In genomic region chr5:136171363-136172341, GRCm38 (mm10) we compare ENCODE assay signal across 8 mouse cellular contexts. TPM values are rescaled to one million over a fixed set of nuclear protein-coding genes. Genes with fewer than 3 reads are reported as not detected.
DNase-seq lines count a peak whose midpoint lies in the region; ATAC-seq and TF ChIP-seq lines count a peak whose summit lies in the region.

No protein-coding gene starts in this region.

- no peak for TF ChIP-seq RAD21 in MEL (IDR thresholded peaks at IDR 0.05; ENCODE audit: low read depth, low read length)

- peak; percentile 57 to 77; a peak in 3 of 4 replicates for TF ChIP-seq POLR2A in MEL (IDR thresholded peaks at IDR 0.05; ENCODE audit: control insufficient read depth in 1 of 2, insufficient read depth in 1 of 2, low read depth in 1 of 2, low read length in 2 of 2, poor library complexity in 1 of 2)

- no peaks in the 10 kb centered on the region for H3K27me3 ChIP-seq in MEL (ENCODE audit: control insufficient read depth in 1 of 2, insufficient read depth in 2 of 2, low read length in 2 of 2)
- no peaks in the 10 kb centered on the region for H3K27me3 ChIP-seq in forebrain, embryonic 11.5 days (ENCODE audit: control insufficient read depth, insufficient read depth, low read length)
- peaks cover 13% of the 10 kb centered on the region for H3K27me3 ChIP-seq in midbrain, embryonic 12.5 days

- TF ChIP-seq CTCF in MEL (IDR thresholded peaks at IDR 0.05 in 2 of 3, conservative IDR thresholded peaks at IDR 0.05 in 1 of 3; ENCODE audit: control insufficient read depth in 1 of 3, insufficient read depth in 1 of 3, low read depth in 2 of 3, low read length in 3 of 3, poor library complexity in 1 of 3, severe bottlenecking in 1 of 3), result no peak

- peak overlapping the region; percentile 94 for H3K27ac ChIP-seq in MEL (ENCODE audit: control insufficient read depth, low read depth, low read length)
- H3K27ac ChIP-seq in forebrain, embryonic 11.5 days (ENCODE audit: low read depth, low read length), result no peak overlapping the region
- H3K27ac ChIP-seq in midbrain, embryonic 12.5 days (replicated peaks), result no peak overlapping the region

- 47% methylated on average over 17 of the region's 17 CpGs for WGBS in forebrain, embryonic 11.5 days
- WGBS in large intestine, adult 2 months, result 11% methylated on average over 17 of the region's 17 CpGs
- WGBS in midbrain, embryonic 12.5 days, result 36% methylated on average over 17 of the region's 17 CpGs

- H3K9ac ChIP-seq in MEL (ENCODE audit: control insufficient read depth, low read depth, low read length, poor library complexity, severe bottlenecking), result peak overlapping the region; percentile 80
- peak overlapping the region; percentile 68 for H3K9ac ChIP-seq in forebrain, embryonic 11.5 days (ENCODE audit: low read length)
- H3K9ac ChIP-seq in midbrain, embryonic 12.5 days (replicated peaks), result peak overlapping the region; percentile 81

- DNase-seq in kidney, adult 18-20 months, result peak; percentile 29
- no peak for DNase-seq in kidney, adult 8-10 months
- DNase-seq in MEL (ENCODE audit: low read depth, low spot score), result peak; percentile 86
- DNase-seq in forebrain, embryonic 11.5 days (ENCODE audit: low spot score), result no peak
- peak; percentile 48 for DNase-seq in large intestine, adult 2 months (ENCODE audit: low read depth, low spot score)
- DNase-seq in urinary bladder, postnatal 36 days (ENCODE audit: low spot score in 2 of 2), result peak; percentile 15 to 28
- no peak for DNase-seq in gastrocnemius, adult 18-20 months (ENCODE audit: low spot score)

- H3K79me2 ChIP-seq in MEL (ENCODE audit: control insufficient read depth, insufficient read depth, low read length, poor library complexity), result peaks cover 14% of the 10 kb centered on the region

- H3K36me3 ChIP-seq in MEL (ENCODE audit: control insufficient read depth in 1 of 2, insufficient read depth in 2 of 2, low read length in 2 of 2), result peaks cover 2 to 15% of the 10 kb centered on the region in 2 experiments; a peak in 3 of 4 replicates
- H3K36me3 ChIP-seq in forebrain, embryonic 11.5 days (ENCODE audit: control insufficient read depth, insufficient read depth, low read length), result no peaks in the 10 kb centered on the region
- H3K36me3 ChIP-seq in midbrain, embryonic 12.5 days, result peaks cover 8% of the 10 kb centered on the region; the same call in 1 of the 2 replicates

- H3K4me1 ChIP-seq in MEL (ENCODE audit: control insufficient read depth in 1 of 2, insufficient read depth in 2 of 2, low read length in 2 of 2), result peaks cover 0 to 29% of the 10 kb centered on the region in 2 experiments
- H3K4me1 ChIP-seq in forebrain, embryonic 11.5 days (replicated peaks; ENCODE audit: control insufficient read depth, insufficient read depth, low read length), result peaks cover 3% of the 10 kb centered on the region; the same call in 1 of the 2 replicates
- peaks cover 16% of the 10 kb centered on the region for H3K4me1 ChIP-seq in midbrain, embryonic 12.5 days

- peak overlapping the region; percentile 78 to 81 for H3K4me3 ChIP-seq in MEL (ENCODE audit: control insufficient read depth in 1 of 2, insufficient read depth in 1 of 2, low read depth in 2 of 2, low read length in 2 of 2)
- H3K4me3 ChIP-seq in forebrain, embryonic 11.5 days (ENCODE audit: low read depth, low read length), result peak overlapping the region; percentile 55
- peak overlapping the region; percentile 61 for H3K4me3 ChIP-seq in midbrain, embryonic 12.5 days

- TF ChIP-seq EP300 in MEL (IDR thresholded peaks at IDR 0.05; ENCODE audit: low read depth in 1 of 2, low read length in 2 of 2), result 0 out of 4 replicates have a peak, but pooled peaks of 1 of the 2 experiments have one; percentile 4

- peak overlapping the region; percentile 92; the same call in 1 of the 2 replicates for H3K4me2 ChIP-seq in forebrain, embryonic 11.5 days (ENCODE audit: low read depth, low read length, severe bottlenecking)
- H3K4me2 ChIP-seq in midbrain, embryonic 12.5 days (replicated peaks), result peak overlapping the region; percentile 88

- ATAC-seq in forebrain, embryonic 11.5 days (replicated peaks; ENCODE audit: low FRiP score), result no peak
- no peak for ATAC-seq in midbrain, embryonic 12.5 days (ENCODE audit: low FRiP score, low read depth)

- H3K9me3 ChIP-seq in MEL (replicated peaks; ENCODE audit: insufficient read depth, low read length), result no peaks in the 10 kb centered on the region
- H3K9me3 ChIP-seq in forebrain, embryonic 11.5 days (ENCODE audit: control insufficient read depth, low read length), result peaks cover 2% of the 10 kb centered on the region; the same call in 1 of the 2 replicates
- no peaks in the 10 kb centered on the region for H3K9me3 ChIP-seq in midbrain, embryonic 12.5 days

TF ChIP-seq in MEL, 35 proteins besides CTCF, POLR2A, EP300 and RAD21 (continues in another document):
- no peak; the same call in 1 of the 2 replicates for TF ChIP-seq ZMIZ1 (IDR thresholded peaks at IDR 0.05; ENCODE audit: low read depth, low read length)
- TF ChIP-seq NRF1 (IDR thresholded peaks at IDR 0.05; ENCODE audit: insufficient read depth, low read depth, low read length, poor library complexity, severe bottlenecking), result no peak
- no peak for TF ChIP-seq CHD2 (IDR thresholded peaks at IDR 0.05; ENCODE audit: low read length)
- peak; percentile 39; the same call in 1 of the 2 replicates for TF ChIP-seq HCFC1 (IDR thresholded peaks at IDR 0.05; ENCODE audit: low read depth, low read length)
- TF ChIP-seq ZKSCAN1 (IDR thresholded peaks at IDR 0.05; ENCODE audit: low read depth, low read length), result no peak
- TF ChIP-seq MXI1 (IDR thresholded peaks at IDR 0.05; ENCODE audit: low read depth, low read length), result peak; percentile 86
- TF ChIP-seq MYB (IDR thresholded peaks at IDR 0.05; ENCODE audit: low read depth, low read length), result no peak
- no peak for TF ChIP-seq TCF12 (IDR thresholded peaks at IDR 0.05; ENCODE audit: low read depth, low read length)
- no peak; the same call in 1 of the 2 replicates for TF ChIP-seq POLR2AphosphoS2 (IDR thresholded peaks at IDR 0.05; ENCODE audit: low read length)
- no peak for TF ChIP-seq ELF1 (IDR thresholded peaks at IDR 0.05; ENCODE audit: low read depth, low read length)
- TF ChIP-seq USF1 (IDR thresholded peaks at IDR 0.05; ENCODE audit: low read depth, low read length), result no peak; the same call in 1 of the 2 replicates
- TF ChIP-seq MYC (IDR thresholded peaks at IDR 0.05; ENCODE audit: low read depth, low read length), result peak; percentile 84; the same call in 1 of the 2 replicates
- TF ChIP-seq MAFK (IDR thresholded peaks at IDR 0.05; ENCODE audit: borderline replicate concordance, low read depth, low read length), result no peak
- TF ChIP-seq ZNF384 (IDR thresholded peaks at IDR 0.05; ENCODE audit: low read depth, low read length), result peak; percentile 64
- no peak for TF ChIP-seq BHLHE40 (IDR thresholded peaks at IDR 0.05; ENCODE audit: borderline replicate concordance, low read depth, low read length)
- TF ChIP-seq TBP (IDR thresholded peaks at IDR 0.05; ENCODE audit: low read depth, low read length), result peak; percentile 78

RNA-seq across cellular contexts. Expression of gene Orai2, which starts 1.1 kb away (rescaled TPM):
- 26.6 and 33.6 TPM in 2 replicates for total RNA-seq in MEL (2012; rRNA removed)
- 10 to 100 TPM in 1 of 2 experiments, not detected in 1; 35.7 TPM for polyA plus RNA-seq in MEL (2012; ENCODE audit: insufficient read depth in 1 of 2, insufficient read length in 2 of 2, low read depth in 1 of 2, low replicate concordance in 2 of 2, missing spikeins in 1 of 2)
- 8.4 and 9.3 TPM in 2 replicates for polyA plus RNA-seq in forebrain, embryonic 11.5 days (2014; fragmentation: Nextera tagmentation; extraction: Ambion mirVana)
- polyA plus RNA-seq in large intestine, adult 2 months (2012; rRNA removed), result 25.3 and 37.0 TPM in 2 replicates
- 14.6 and 17.0 TPM in 2 replicates for polyA plus RNA-seq in midbrain, embryonic 12.5 days (2016; fragmentation: Nextera tagmentation; extraction: Ambion mirVana)
- under 1 TPM; 0.55 to 0.64 TPM for total RNA-seq in gastrocnemius, adult 18-20 months (2021)

RNA-seq across cellular contexts. Expression of gene Prkrip1, which starts 27.1 kb away (rescaled TPM):
- 55.1 and 55.6 TPM in 2 replicates for total RNA-seq in MEL (2012; rRNA removed)
- 10 to 100 TPM in 1 of 2 experiments, not detected in 1; 84.1 TPM for polyA plus RNA-seq in MEL (2012; ENCODE audit: insufficient read depth in 1 of 2, insufficient read length in 2 of 2, low read depth in 1 of 2, low replicate concordance in 2 of 2, missing spikeins in 1 of 2)
- 66.8 and 81.3 TPM in 2 replicates for polyA plus RNA-seq in forebrain, embryonic 11.5 days (2014; fragmentation: Nextera tagmentation; extraction: Ambion mirVana)
- 10.4 and 12.0 TPM in 2 replicates for polyA plus RNA-seq in large intestine, adult 2 months (2012; rRNA removed)
- polyA plus RNA-seq in midbrain, embryonic 12.5 days (2016; fragmentation: Nextera tagmentation; extraction: Ambion mirVana), result 71.4 and 79.6 TPM in 2 replicates
- 10 to 100 TPM; 19.4 to 23.8 TPM for total RNA-seq in gastrocnemius, adult 18-20 months (2021)

RNA-seq across cellular contexts. Expression of gene Alkbh4, which starts 35.7 kb away (rescaled TPM):
- total RNA-seq in MEL (2012; rRNA removed), result 17.1 and 23.2 TPM in 2 replicates
- polyA plus RNA-seq in MEL (2012; ENCODE audit: insufficient read depth in 1 of 2, insufficient read length in 2 of 2, low read depth in 1 of 2, low replicate concordance in 2 of 2, missing spikeins in 1 of 2), result 10 to 100 TPM in 1 of 2 experiments, not detected in 1; 24.2 TPM
- polyA plus RNA-seq in forebrain, embryonic 11.5 days (2014; fragmentation: Nextera tagmentation; extraction: Ambion mirVana), result 23.2 and 24.5 TPM in 2 replicates
- polyA plus RNA-seq in large intestine, adult 2 months (2012; rRNA removed), result 19.7 and 21.5 TPM in 2 replicates
- 23.5 and 26.4 TPM in 2 replicates for polyA plus RNA-seq in midbrain, embryonic 12.5 days (2016; fragmentation: Nextera tagmentation; extraction: Ambion mirVana)
- total RNA-seq in gastrocnemius, adult 18-20 months (2021), result 1 to 10 TPM; 3.8 to 4.9 TPM

RNA-seq across cellular contexts. Expression of gene Lrwd1, which starts 35.8 kb away (rescaled TPM):
- 98.2 and 103 TPM in 2 replicates for total RNA-seq in MEL (2012; rRNA removed)
- polyA plus RNA-seq in MEL (2012; ENCODE audit: insufficient read depth in 1 of 2, insufficient read length in 2 of 2, low read depth in 1 of 2, low replicate concordance in 2 of 2, missing spikeins in 1 of 2), result 100 to 1,000 TPM in 1 of 2 experiments, not detected in 1; 133 TPM
- polyA plus RNA-seq in forebrain, embryonic 11.5 days (2014; fragmentation: Nextera tagmentation; extraction: Ambion mirVana), result 48.1 and 53.3 TPM in 2 replicates
- polyA plus RNA-seq in large intestine, adult 2 months (2012; rRNA removed), result 20.9 and 25.0 TPM in 2 replicates
- 40.0 and 41.4 TPM in 2 replicates for polyA plus RNA-seq in midbrain, embryonic 12.5 days (2016; fragmentation: Nextera tagmentation; extraction: Ambion mirVana)
- total RNA-seq in gastrocnemius, adult 18-20 months (2021), result 1 to 10 TPM; 4.2 to 4.4 TPM

RNA-seq across cellular contexts. Expression of gene Polr2j, which starts 55.2 kb away (rescaled TPM):
- total RNA-seq in MEL (2012; rRNA removed), result 316 and 318 TPM in 2 replicates
- polyA plus RNA-seq in MEL (2012; ENCODE audit: insufficient read depth in 1 of 2, insufficient read length in 2 of 2, low read depth in 1 of 2, low replicate concordance in 2 of 2, missing spikeins in 1 of 2), result 100 to 1,000 TPM in 1 of 2 experiments, not detected in 1; 269 TPM
- polyA plus RNA-seq in forebrain, embryonic 11.5 days (2014; fragmentation: Nextera tagmentation; extraction: Ambion mirVana), result 253 and 261 TPM in 2 replicates
- polyA plus RNA-seq in large intestine, adult 2 months (2012; rRNA removed), result 106 and 116 TPM in 2 replicates
- polyA plus RNA-seq in midbrain, embryonic 12.5 days (2016; fragmentation: Nextera tagmentation; extraction: Ambion mirVana), result 224 and 227 TPM in 2 replicates
- total RNA-seq in gastrocnemius, adult 18-20 months (2021), result 10 to 100 TPM; 65.1 to 72.1 TPM

Comparison
In these comparisons a context has a peak if more than half of its experiments do, and no peak if none do; other contexts are left out.
1. DNase-seq: peak in kidney, adult 18-20 months (single experiment), MEL (single experiment), large intestine, adult 2 months (single experiment) and urinary bladder, postnatal 36 days (2 of 2); none in kidney, adult 8-10 months (0 of 2), forebrain, embryonic 11.5 days (single experiment) and gastrocnemius, adult 18-20 months (single experiment).
2. Peak in every context shown above with its lines, with median percentiles within 50 percentile points of each other: H3K4me3 ChIP-seq and H3K9ac ChIP-seq.